Mouse (Mus musculus): ENCODE results near the gene Slit3.

GRCm38 (mm10) chr11:35317775-35318432 lies 196.9 kb downstream of the Slit3 start:
- TF ChIP-seq CTCF (IDR thresholded peaks at IDR 0.05; ENCODE audit: borderline replicate concordance, insufficient read depth, low read length) (no peak), POLR2A (IDR thresholded peaks at IDR 0.05; ENCODE audit: low read depth, low read length) (no peak)
